Mouse (Mus musculus): ENCODE measurements around the gene Pim3. TPM values are rescaled to one million over a fixed set of nuclear protein-coding genes. Genes with fewer than 3 reads are reported as not detected.
A peak's percentile ranks its signal among the peaks of the same experiment; 100 is the strongest.

Pim3 gene
- total RNA-seq, 2 experiments from 2014 or later, result 97.9 to 139 TPM

- no peak for DNase-seq
Measured at GRCm38 (mm10) chr15:88881253-88882044, 19.5 kb downstream of the Pim3 start.

- no peak for DNase-seq
Measured at GRCm38 (mm10) chr15:88882851-88883250, 20.9 kb downstream of the Pim3 start.

GRCm38 (mm10) chr15:88883342-88883741 is 21.4 kb downstream of the Pim3 start:
- no peak for DNase-seq

- DNase-seq, result no peak
Measured at GRCm38 (mm10) chr15:88885376-88885775, 23.4 kb downstream of the Pim3 start.

GRCm38 (mm10) chr15:88889032-88889431 is 27.0 kb downstream of the Pim3 start:
- no peak for DNase-seq

GRCm38 (mm10) chr15:88889994-88890393 is 28.0 kb downstream of the Pim3 start:
- DNase-seq, result no peak

- DNase-seq, result peak; percentile 68 to 69
Measured at GRCm38 (mm10) chr15:88890751-88891675, 29.0 kb downstream of the Pim3 start.

- DNase-seq, result no peak
Measured at GRCm38 (mm10) chr15:88891676-88892040, 29.7 kb downstream of the Pim3 start.

- DNase-seq, result no peak
Measured at GRCm38 (mm10) chr15:88892252-88892651, 30.3 kb downstream of the Pim3 start.

- DNase-seq, result no peak
Measured at GRCm38 (mm10) chr15:88892876-88893275, 30.9 kb downstream of the Pim3 start.

GRCm38 (mm10) chr15:88895119-88895518 is 33.1 kb downstream of the Pim3 start:
- DNase-seq, result no peak

- DNase-seq, result no peak
Measured at GRCm38 (mm10) chr15:88895891-88896290, 33.9 kb downstream of the Pim3 start.

GRCm38 (mm10) chr15:88896341-88896980 is 34.5 kb downstream of the Pim3 start:
- DNase-seq, result no peak

- DNase-seq, result no peak
Measured at GRCm38 (mm10) chr15:88902200-88902875, 40.4 kb downstream of the Pim3 start.

- no peak for DNase-seq
Measured at GRCm38 (mm10) chr15:88903086-88903485, 41.1 kb downstream of the Pim3 start.

- no peak for DNase-seq
Measured at GRCm38 (mm10) chr15:88904056-88904811, 42.2 kb downstream of the Pim3 start.

- no peak for DNase-seq
Measured at GRCm38 (mm10) chr15:88906347-88906746, 44.4 kb downstream of the Pim3 start.

GRCm38 (mm10) chr15:88915046-88915445 is 53.1 kb downstream of the Pim3 start:
- DNase-seq, result no peak

All from heart, adult 18-20 months (tissue).